Mouse (Mus musculus): ENCODE results near the gene Cux2.
"Not testable (repeated sequence)": the region's sequence is repeated elsewhere in the genome, so short reads cannot be mapped to it uniquely, and the experiment has no call there.

The Cux2 gene

GRCm38 (mm10) chr5:121878703-121879102 is 171.2 kb downstream of the Cux2 start:
- DNase-seq (ENCODE audit: inconsistent age in 2 of 2, low spot score in 1 of 2), result no peak

DNA sequence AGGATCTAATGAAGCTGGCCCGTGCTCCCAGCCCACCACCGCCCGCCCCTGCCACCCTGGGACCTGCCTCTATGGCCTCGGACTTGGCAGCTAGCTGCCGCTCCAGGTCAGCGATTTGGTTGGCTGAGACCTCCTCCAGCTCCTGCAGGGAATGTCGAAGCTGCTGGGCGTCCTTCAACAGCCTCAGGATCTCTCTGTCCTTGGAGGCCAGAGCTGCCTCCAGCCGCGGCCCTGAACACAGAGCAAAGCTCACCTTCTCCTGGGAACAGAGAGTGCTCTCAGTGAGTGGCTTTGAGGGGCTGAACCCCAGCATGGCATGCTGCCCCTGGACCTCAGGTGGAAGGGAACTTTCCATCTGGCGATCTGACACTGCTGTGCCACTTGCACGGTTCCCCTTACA is 173.0 kb downstream of the Cux2 start:
- peak; percentile 83 to 84 for DNase-seq (ENCODE audit: inconsistent age in 2 of 2, low spot score in 1 of 2)

- no peak for DNase-seq (ENCODE audit: inconsistent age in 2 of 2, low spot score in 1 of 2)
Observed at GRCm38 (mm10) chr5:121875041-121875440, 174.9 kb downstream of the Cux2 start.

DNA sequence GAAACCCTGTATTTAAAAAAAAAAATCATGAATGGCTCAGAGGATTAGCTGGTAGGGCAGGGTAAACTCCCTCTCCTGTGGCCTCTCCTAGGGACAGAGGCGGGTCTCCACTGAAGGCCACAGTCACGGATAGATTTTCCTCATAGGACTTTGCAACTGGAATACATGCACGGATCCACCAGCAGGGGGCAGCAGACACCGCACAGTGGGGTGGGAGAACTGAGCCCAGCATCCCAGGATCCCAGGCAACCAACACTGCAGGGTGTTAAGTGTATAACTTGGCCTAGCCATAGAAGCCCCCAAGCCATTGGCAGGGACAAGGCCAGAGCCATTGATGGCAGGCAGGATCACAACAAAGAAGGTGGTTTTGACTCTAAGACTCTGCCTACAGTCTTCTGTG is 177.7 kb downstream of the Cux2 start:
- DNase-seq (ENCODE audit: inconsistent age in 2 of 2, low spot score in 1 of 2), result peak; percentile 86 to 95

GRCm38 (mm10) chr5:121871515-121872030 is 178.3 kb downstream of the Cux2 start:
- no peak for DNase-seq (ENCODE audit: inconsistent age in 2 of 2, low spot score in 1 of 2)

DNA sequence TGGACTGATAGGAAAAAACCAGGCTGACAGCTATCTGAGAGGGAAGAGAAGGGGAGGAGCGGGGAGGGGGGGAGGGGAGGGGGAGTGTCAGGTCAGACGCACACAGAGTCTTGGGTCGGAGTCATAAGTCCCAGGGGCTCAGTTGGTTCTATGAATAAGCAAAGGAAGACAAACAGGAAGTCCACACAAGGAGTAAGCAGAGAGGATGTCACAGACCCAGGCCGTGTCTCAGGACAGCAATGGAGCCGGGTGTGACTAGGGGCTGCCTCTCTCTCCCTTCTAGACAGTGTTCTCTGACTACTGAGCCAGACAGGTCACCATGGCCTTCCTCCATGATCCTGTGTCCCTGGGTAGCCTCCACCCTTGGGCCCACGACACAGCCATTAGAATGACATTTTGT is 179.1 kb downstream of the Cux2 start:
- DNase-seq (ENCODE audit: inconsistent age in 2 of 2, low spot score in 1 of 2), result no peak

- DNase-seq (ENCODE audit: inconsistent age in 2 of 2, low spot score in 1 of 2), result no peak
Observed at GRCm38 (mm10) chr5:121867963-121868362, 181.9 kb downstream of the Cux2 start.

DNA sequence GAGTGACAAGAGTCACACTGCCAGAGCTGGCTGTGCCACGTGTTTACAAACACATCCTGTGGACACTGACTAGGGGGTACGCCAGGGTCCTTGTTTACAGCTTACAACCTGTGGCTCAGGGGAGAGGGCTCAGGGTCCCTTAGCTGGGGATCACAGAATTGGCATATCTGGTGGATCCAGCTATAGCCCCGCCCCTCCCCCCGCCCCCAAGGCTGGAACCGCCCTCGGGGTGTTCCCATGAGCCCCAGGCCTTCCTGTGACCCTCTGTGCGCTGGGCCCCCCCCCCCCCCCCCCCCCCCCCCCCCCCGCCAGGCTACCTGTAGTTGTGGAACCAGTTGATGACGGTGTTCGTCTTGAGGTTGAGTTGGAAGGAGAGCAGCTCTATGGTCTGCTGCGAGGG is 185.6 kb downstream of the Cux2 start:
- no peak for DNase-seq (ENCODE audit: inconsistent age in 2 of 2, low spot score in 1 of 2)

GRCm38 (mm10) chr5:121861964-121862363 is 187.9 kb downstream of the Cux2 start:
- DNase-seq (ENCODE audit: inconsistent age in 2 of 2, low spot score in 1 of 2), result no peak

GRCm38 (mm10) chr5:121858427-121858826 is 191.5 kb downstream of the Cux2 start:
- no peak for DNase-seq (ENCODE audit: inconsistent age in 2 of 2, low spot score in 1 of 2)

DNA sequence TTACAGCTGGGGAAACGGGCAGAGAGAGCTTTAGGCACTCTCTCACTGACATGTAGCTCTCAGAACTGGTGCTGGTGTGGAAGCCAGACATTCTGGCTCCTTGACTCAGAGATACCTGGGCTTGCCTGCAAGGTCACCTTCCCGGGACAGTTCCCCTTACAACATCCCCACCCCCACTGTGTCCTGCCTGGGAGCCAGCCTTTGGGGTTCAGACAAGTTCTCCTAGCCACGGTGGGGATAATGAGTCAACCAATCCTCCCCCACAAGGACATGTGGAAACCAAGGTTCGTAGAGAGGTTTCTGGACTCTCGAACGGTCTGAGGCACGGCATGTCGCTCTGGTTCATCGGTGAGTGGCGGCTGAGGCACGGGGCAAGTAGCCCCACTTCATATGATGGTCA is 193.2 kb downstream of the Cux2 start:
- peak in 1 of 2 experiments; percentile 76 for DNase-seq (ENCODE audit: inconsistent age in 2 of 2, low spot score in 1 of 2)

- DNase-seq (ENCODE audit: inconsistent age in 2 of 2, low spot score in 1 of 2), result peak in 1 of 2 experiments; percentile 47
Observed at GRCm38 (mm10) chr5:121854768-121855167, 195.1 kb downstream of the Cux2 start.

DNA sequence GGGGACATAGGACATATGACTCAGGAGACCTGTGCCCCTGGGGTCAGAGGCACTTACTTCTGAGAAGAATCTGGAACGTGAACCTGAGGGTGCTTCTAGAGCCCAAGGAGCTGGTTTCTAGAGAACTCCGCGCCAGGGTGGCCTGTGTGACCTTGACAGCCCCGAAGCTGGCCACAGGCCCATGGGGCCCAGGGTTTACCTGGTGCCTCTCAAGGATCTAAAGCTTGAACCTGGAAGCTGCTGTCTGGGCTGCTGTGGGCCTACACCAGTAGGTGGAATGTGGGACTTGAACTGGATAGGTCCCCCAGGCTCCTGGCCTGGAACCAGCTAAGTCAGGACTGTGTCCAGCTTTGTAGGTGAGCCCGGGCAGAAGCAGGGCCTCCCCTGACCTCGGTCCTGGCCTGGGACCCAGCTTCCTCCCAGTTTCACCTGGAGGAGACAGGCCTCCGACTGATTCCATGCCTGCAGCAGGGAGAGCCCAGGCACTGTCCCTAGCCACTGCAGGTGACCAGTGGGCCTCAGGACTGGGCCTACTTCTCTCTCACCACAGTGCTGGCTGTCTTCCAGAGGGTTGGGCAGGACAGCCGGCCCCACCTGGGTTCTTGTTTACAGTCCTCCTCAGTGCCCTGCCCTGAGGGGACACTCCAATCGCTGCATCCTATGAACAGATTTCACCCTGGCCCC is 196.4 kb downstream of the Cux2 start:
- peak in 1 of 2 experiments; percentile 61 for DNase-seq (ENCODE audit: inconsistent age in 2 of 2, low spot score in 1 of 2)

DNA sequence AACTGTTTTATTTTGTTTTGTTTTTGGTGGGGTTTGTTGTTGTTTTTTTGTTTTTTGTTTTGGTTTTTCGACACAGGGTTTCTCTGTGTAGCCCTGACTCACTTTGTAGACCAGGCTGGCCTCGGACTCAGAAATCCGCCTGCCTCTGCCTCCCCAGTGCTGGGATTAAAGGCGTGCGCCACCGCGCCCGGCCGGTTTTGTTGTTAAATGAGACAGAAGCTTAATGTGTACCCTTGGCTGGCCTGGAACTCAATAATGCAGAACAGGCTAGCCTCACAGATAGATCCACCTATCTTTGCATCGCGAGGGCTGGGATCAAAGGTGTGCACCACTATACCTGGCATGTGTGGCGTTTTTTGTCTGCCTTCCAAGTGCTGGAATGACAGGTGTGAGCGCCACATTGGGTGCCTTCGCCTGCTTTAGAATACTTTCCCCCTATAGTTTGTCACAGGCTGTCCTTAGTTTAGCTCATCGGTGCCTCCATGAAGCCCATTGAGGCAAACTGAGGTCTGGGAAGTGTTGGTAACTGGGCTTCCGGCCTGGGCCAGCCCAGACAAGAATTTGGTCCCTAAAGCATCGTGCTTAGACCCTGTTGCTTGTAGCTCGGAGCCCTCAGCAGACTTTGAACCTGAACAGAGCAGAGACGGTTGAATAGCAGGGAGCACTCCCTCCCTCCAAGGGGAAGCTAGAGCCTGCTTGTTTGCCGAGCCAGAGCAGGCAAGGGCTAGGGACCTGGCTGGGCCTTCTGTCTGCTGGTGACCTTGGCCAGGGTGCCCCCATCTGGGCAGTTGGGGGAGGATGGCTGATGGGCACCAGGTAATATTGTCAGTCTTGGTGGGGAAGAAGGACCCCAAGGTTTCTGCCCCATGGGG is 200.2 kb downstream of the Cux2 start:
- peak in 1 of 2 experiments; percentile 61 for DNase-seq (ENCODE audit: inconsistent age in 2 of 2, low spot score in 1 of 2)

- peak; percentile 93 to 98 for DNase-seq (ENCODE audit: inconsistent age in 2 of 2, low spot score in 1 of 2)
Observed at GRCm38 (mm10) chr5:121848743-121849142, 201.2 kb downstream of the Cux2 start, which contains the start of gene Pheta1. Pheta1 (plus strand) TSS chr5:121848984.

GRCm38 (mm10) chr5:121848035-121848519 is 201.8 kb downstream of the Cux2 start:
- DNase-seq (ENCODE audit: inconsistent age in 2 of 2, low spot score in 1 of 2), result peak; percentile 61 to 90

GRCm38 (mm10) chr5:121847269-121847668 is 202.6 kb downstream of the Cux2 start:
- DNase-seq (ENCODE audit: inconsistent age in 2 of 2, low spot score in 1 of 2), result not testable (repeated sequence)

DNA sequence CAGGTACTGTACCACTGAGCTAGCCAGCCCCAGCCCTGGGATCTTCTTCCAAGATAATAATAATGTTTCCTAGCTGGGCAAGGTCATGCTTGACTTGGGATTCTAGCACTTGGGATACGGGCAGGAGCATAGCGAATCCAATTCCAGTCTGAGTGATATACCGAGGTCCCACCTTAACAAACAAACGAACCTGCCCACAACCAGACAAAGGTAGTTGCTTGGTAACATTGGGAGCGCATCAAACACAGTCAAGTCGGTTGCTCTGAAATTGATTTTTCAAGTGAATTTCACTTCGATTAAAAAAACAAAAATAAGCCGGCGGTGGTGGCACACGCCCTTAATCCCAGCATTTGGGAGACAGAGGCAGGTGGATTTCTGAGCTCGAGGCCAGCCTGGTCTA is 203.6 kb downstream of the Cux2 start:
- no peak for DNase-seq (ENCODE audit: inconsistent age in 2 of 2, low spot score in 1 of 2)

- peak in 1 of 2 experiments; percentile 48 for DNase-seq (ENCODE audit: inconsistent age in 2 of 2, low spot score in 1 of 2)
Observed at GRCm38 (mm10) chr5:121845361-121845760, 204.5 kb downstream of the Cux2 start.

DNA sequence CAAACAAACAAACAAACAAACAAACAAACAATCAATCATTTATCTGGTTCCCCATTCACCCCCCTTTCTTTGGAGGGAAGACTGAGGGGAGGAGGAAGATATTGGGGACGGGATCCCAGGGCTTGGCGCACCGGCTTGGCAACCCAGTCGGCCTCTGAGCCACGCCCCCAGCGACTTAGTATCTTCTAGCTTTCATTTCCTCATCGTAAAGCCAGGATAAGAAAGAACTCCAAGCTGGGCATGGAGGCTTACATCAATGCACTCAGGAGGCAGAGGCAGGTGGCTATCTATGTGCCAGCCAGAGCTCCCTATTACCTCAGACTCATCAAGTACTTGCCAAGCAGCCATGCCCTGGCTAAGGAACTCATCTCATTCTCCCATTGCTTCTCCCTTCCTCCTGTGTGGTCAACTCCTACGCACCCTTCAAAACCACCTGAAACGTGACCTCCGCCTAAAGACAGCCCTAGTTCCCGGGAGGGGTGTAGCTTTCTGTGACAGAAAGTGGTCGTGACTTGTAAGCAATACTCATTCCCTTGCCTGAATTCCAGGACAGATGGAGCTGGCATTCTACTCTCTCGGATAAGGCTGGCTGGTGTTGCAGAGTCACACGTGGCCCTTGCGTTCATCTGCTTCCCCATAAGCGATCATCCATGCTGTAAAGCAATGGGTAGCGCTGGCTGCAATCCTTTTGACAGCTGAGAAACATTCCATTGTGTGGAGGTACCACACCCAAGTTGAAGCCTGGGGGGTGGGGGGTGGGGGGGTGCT is 206.6 kb downstream of the Cux2 start:
- no peak for DNase-seq (ENCODE audit: inconsistent age in 2 of 2, low spot score in 1 of 2)

DNA sequence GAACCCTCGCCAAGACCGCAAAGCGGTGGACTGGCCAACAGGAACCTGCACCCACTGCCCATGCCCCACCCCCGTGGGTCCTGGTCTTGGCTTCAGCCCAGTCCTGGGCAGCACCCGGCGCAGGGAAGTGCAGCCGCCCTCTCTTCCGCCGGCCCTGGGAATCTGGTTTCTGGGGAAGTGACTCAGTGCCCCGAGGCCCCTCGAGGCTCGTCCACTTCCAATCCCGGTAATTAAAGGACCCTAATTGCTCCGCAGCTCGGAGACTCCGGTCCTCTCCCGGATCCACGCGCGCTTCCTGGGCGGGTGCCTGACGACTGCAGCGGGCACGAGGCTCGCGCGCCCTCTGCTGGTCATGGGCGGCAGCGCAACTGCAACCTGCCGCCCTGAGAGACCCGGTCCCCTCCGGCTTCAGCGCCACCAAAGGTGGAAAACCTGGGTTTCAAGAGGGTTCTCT is 207.2 kb downstream of the Cux2 start:
- DNase-seq (ENCODE audit: inconsistent age in 2 of 2, low spot score in 1 of 2), result peak; percentile 86 to 95
